Mouse (Mus musculus) stomach, postnatal 0 days (tissue): ENCODE measurements around the gene Icam5.

Source experiments
- CTCF ChIP-seq: IDR thresholded peaks from 2 replicates; pipeline ENCODE4 v1.5.1; 2016; ENCODE audit warnings: antibody characterized with exemption, low read depth, mild to moderate bottlenecking, moderate library complexity
- EP300 ChIP-seq: optimal IDR thresholded peaks from 2 replicates; pipeline ENCODE3; 2016; ENCODE audit warnings: antibody characterized with exemption

DNA sequence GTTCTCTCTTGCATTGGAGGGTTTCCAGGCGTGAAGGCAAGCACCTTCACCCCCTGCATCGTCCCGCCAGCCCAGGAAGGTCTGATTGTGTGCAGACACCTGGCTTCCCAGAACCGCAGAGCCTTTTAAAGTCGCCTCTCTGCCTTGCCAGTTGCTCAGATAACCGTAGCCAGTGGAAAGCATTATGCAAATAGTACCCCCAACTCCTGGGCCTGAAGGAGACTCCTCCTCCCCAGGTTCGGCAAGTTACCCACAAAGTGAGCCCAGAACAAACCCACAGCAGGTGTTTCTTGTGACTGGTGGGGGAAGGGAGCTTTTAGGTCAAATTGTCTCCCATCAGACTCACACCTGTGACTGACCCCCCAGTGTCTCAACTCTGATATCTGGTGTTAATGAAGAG is 43.9 kb upstream of the Icam5 start:
- TF ChIP-seq CTCF = no peak
- no peak for TF ChIP-seq EP300
